ENCODE assay signal across 9 mouse cellular contexts in genomic region chr5:35908626-35909443, GRCm38 (mm10). TPM values are rescaled to one million over a fixed set of nuclear protein-coding genes. Genes with fewer than 3 reads are reported as not detected.
A peak's percentile ranks its signal among the peaks of the same experiment; 100 is the strongest.
DNase-seq lines count a peak whose midpoint lies in the region; ATAC-seq and TF ChIP-seq lines count a peak whose summit lies in the region.
"Had no signal": no experiment of that assay in that cellular context is flagged by ENCODE, and none has a peak within 500 bp of the region (broad histone marks: within the 10 kb centered on the region; RNA-seq: fewer than 3 reads in every experiment).

No protein-coding gene starts in this region.

- no peak for TF ChIP-seq CTCF in left cerebral cortex, adult 2 months (IDR thresholded peaks at IDR 0.05)
- TF ChIP-seq CTCF in forebrain, postnatal 0 days (IDR thresholded peaks at IDR 0.05; ENCODE audit: low read depth), result no peak
- TF ChIP-seq CTCF in kidney, adult 2 months (conservative IDR thresholded peaks at IDR 0.05; ENCODE audit: insufficient read depth, insufficient read length, low read depth, low read length), result no peak

- H3K27me3 ChIP-seq in forebrain, postnatal 0 days (ENCODE audit: insufficient read depth, low read length), result no peaks in the 10 kb centered on the region
- H3K27me3 ChIP-seq in kidney, adult 2 months (replicated peaks; ENCODE audit: control insufficient read depth, insufficient read depth, low read length), result no peaks in the 10 kb centered on the region
- H3K27me3 ChIP-seq in midbrain, embryonic 13.5 days, result no peaks in the 10 kb centered on the region

- H3K36me3 ChIP-seq in forebrain, postnatal 0 days (ENCODE audit: insufficient read depth), result no peaks in the 10 kb centered on the region
- no peaks in the 10 kb centered on the region for H3K36me3 ChIP-seq in kidney, adult 2 months (ENCODE audit: control insufficient read depth, insufficient read depth, low read length)
- H3K36me3 ChIP-seq in midbrain, embryonic 13.5 days, result peaks cover 11% of the 10 kb centered on the region; the same call in 1 of the 2 replicates
- H3K36me3 ChIP-seq: G1E had no signal

- peaks cover 14% of the 10 kb centered on the region; the same call in 1 of the 2 replicates for H3K4me1 ChIP-seq in forebrain, postnatal 0 days (ENCODE audit: insufficient read depth)
- peaks cover 32% of the 10 kb centered on the region for H3K4me1 ChIP-seq in kidney, adult 2 months (ENCODE audit: control insufficient read depth, insufficient read depth, low read length)
- H3K4me1 ChIP-seq in midbrain, embryonic 13.5 days (replicated peaks), result peaks cover 64% of the 10 kb centered on the region

- peak overlapping the region; percentile 41 for H3K27ac ChIP-seq in left cerebral cortex, adult 2 months
- peak overlapping the region; percentile 4; the same call in 1 of the 2 replicates for H3K27ac ChIP-seq in forebrain, postnatal 0 days (ENCODE audit: low read depth, low read length)
- peak overlapping the region; percentile 55 for H3K27ac ChIP-seq in kidney, adult 2 months (ENCODE audit: insufficient read depth, low read depth, low read length)
- H3K27ac ChIP-seq in midbrain, embryonic 13.5 days, result peak overlapping the region; percentile 86

- intact Hi-C loops in left cerebral cortex, adult 2 months (cut with DNase I), result no loop called here

- TF ChIP-seq POLR2A in kidney, adult 2 months (IDR thresholded peaks at IDR 0.05; ENCODE audit: low read depth, low read length), result no peak

- no peak for DNase-seq in left cerebral cortex, adult 2 months (ENCODE audit: extremely low spot score in 1 of 2, low spot score in 2 of 2)
- DNase-seq in left cerebral cortex, adult 18-20 months (ENCODE audit: low spot score in 2 of 2), result no peak
- DNase-seq in forebrain, postnatal 0 days, result no peak
- peak; percentile 78 for DNase-seq in kidney, adult 2 months
- no peak for DNase-seq in adrenal gland, adult 18-20 months (ENCODE audit: low spot score in 2 of 2)
- DNase-seq in right cerebral cortex, adult 2 months (ENCODE audit: low spot score in 2 of 2), result no peak

- no peak overlapping the region for H3K4me2 ChIP-seq in forebrain, postnatal 0 days (ENCODE audit: low read depth)
- peak overlapping the region; percentile 9 for H3K4me2 ChIP-seq in midbrain, embryonic 13.5 days (replicated peaks)

- no peak overlapping the region for H3K4me3 ChIP-seq in left cerebral cortex, adult 2 months
- no peak overlapping the region for H3K4me3 ChIP-seq in forebrain, postnatal 0 days (ENCODE audit: low read depth, low read length)
- H3K4me3 ChIP-seq in kidney, adult 2 months (ENCODE audit: insufficient read depth, low read depth, low read length), result no peak overlapping the region
- H3K4me3 ChIP-seq in midbrain, embryonic 13.5 days (replicated peaks), result no peak overlapping the region

- ATAC-seq in forebrain, postnatal 0 days, result no peak
- no peak for ATAC-seq in midbrain, embryonic 13.5 days
- ATAC-seq in activated CD4-positive, CD25-positive, alpha-beta regulatory T cell, adult 4 months, result no peak

- H3K9me3 ChIP-seq in forebrain, postnatal 0 days (ENCODE audit: low read length), result no peaks in the 10 kb centered on the region
- no peaks in the 10 kb centered on the region for H3K9me3 ChIP-seq in midbrain, embryonic 13.5 days
- H3K9me3 ChIP-seq: G1E had no signal

- H3K9ac ChIP-seq in forebrain, postnatal 0 days, result no peak overlapping the region
- H3K9ac ChIP-seq in midbrain, embryonic 13.5 days (replicated peaks), result peak overlapping the region; percentile 49

- 64% methylated on average over 13 of the region's 13 CpGs for WGBS in forebrain, postnatal 0 days
- WGBS in kidney, adult 2 months, result 32% methylated on average over 13 of the region's 13 CpGs
- WGBS in midbrain, embryonic 13.5 days, result 67% methylated on average over 13 of the region's 13 CpGs

RNA-seq across cellular contexts. Expression of gene Afap1, which starts 15.7 kb away (rescaled TPM):
- 10 to 100 TPM; 28.8 to 31.5 TPM for total RNA-seq in left cerebral cortex, adult 2 months (2021)
- 10 to 100 TPM; 28.3 to 29.1 TPM for total RNA-seq in left cerebral cortex, adult 18-20 months (2021)
- total RNA-seq in forebrain, postnatal 0 days (2014; rRNA removed), result 44.2 and 48.2 TPM in 2 replicates
- 45.6 and 49.3 TPM in 2 replicates for polyA plus RNA-seq in forebrain, postnatal 0 days (2015; fragmentation: Nextera tagmentation; extraction: Ambion mirVana)
- polyA plus RNA-seq in kidney, adult 2 months (2012; rRNA removed), result 17.2 and 19.7 TPM in 2 replicates
- polyA plus RNA-seq in midbrain, embryonic 13.5 days (2015; fragmentation: Nextera tagmentation; extraction: Ambion mirVana), result 68.7 and 73.0 TPM in 2 replicates
- 1 to 10 TPM; 3.7 to 6.6 TPM for polyA plus RNA-seq in activated CD4-positive, CD25-positive, alpha-beta regulatory T cell, adult 4 months (2017; shearing (Covaris generic))
- total RNA-seq in adrenal gland, adult 18-20 months (2021), result 10 to 100 TPM; 15.3 to 33.0 TPM
- polyA plus RNA-seq: G1E had no signal

Comparison
In these comparisons a context has a peak if more than half of its experiments do, and no peak if none do; other contexts are left out.
1. H3K27ac ChIP-seq: peak in every context shown above with its lines; median percentile 86 in midbrain, embryonic 13.5 days; 55 in kidney, adult 2 months; 41 in left cerebral cortex, adult 2 months; 4 in forebrain, postnatal 0 days.